ENCODE assay signal across 8 mouse cellular contexts in genomic region chr11:96303151-96304099, GRCm38 (mm10). TPM values are rescaled to one million over a fixed set of nuclear protein-coding genes. Genes with fewer than 3 reads are reported as not detected.
A peak's percentile ranks its signal among the peaks of the same experiment; 100 is the strongest.
DNase-seq lines count a peak whose midpoint lies in the region; ATAC-seq lines count a peak whose summit lies in the region.

Gene Hoxb5 (plus strand): TSS chr11:96303336.

- H3K4me2 ChIP-seq in intestine, embryonic 15.5 days (replicated peaks), result peak within 1 kb of the TSS; percentile 81
- H3K4me2 ChIP-seq in liver, embryonic 16.5 days (ENCODE audit: low read depth, low read length), result peak within 1 kb of the TSS; percentile 24; the same call in 1 of the 2 replicates
- H3K4me2 ChIP-seq in neural tube, embryonic 14.5 days (ENCODE audit: low read depth, low read length), result peak within 1 kb of the TSS; percentile 100

- peak; percentile 62 for ATAC-seq in intestine, embryonic 15.5 days
- no peak for ATAC-seq in liver, embryonic 16.5 days (ENCODE audit: low read depth)
- peak; percentile 55 for ATAC-seq in neural tube, embryonic 14.5 days (ENCODE audit: low read depth)

- H3K9ac ChIP-seq in intestine, embryonic 15.5 days, result peak within 1 kb of the TSS; percentile 70
- no peak within 1 kb of the TSS for H3K9ac ChIP-seq in liver, embryonic 16.5 days (ENCODE audit: low read depth, low read length)
- H3K9ac ChIP-seq in neural tube, embryonic 14.5 days (replicated peaks; ENCODE audit: low read depth, low read length), result peak within 1 kb of the TSS; percentile 100

- H3K27me3 ChIP-seq in intestine, embryonic 15.5 days (replicated peaks), result peaks cover 37% of the 10 kb centered on the region
- peaks cover 99% of the 10 kb centered on the region for H3K27me3 ChIP-seq in liver, embryonic 16.5 days (ENCODE audit: control insufficient read depth, insufficient read depth, low read depth, low read length)
- no peaks in the 10 kb centered on the region for H3K27me3 ChIP-seq in neural tube, embryonic 14.5 days (ENCODE audit: control insufficient read depth, insufficient read depth, low read length)

- intact Hi-C loops in heart, postnatal 25 days (cut with DNase I), result loop anchor here (2.0 to 5.0 kb wide), 3 partner anchors 103 to 249 kb away; no protein-coding TSS in a partner anchor

- H3K36me3 ChIP-seq in intestine, embryonic 15.5 days, result no peaks in the 10 kb centered on the region
- no peaks in the 10 kb centered on the region for H3K36me3 ChIP-seq in liver, embryonic 16.5 days (ENCODE audit: control insufficient read depth, insufficient read depth)
- peaks cover 39% of the 10 kb centered on the region for H3K36me3 ChIP-seq in neural tube, embryonic 14.5 days (ENCODE audit: control insufficient read depth, insufficient read depth, low read length)

- DNase-seq in heart, adult 11 months, result peak; percentile 92
- no peak for DNase-seq in heart, postnatal 25 days (ENCODE audit: low spot score)
- peak; percentile 92 for DNase-seq in adrenal gland, adult 18-20 months (ENCODE audit: low spot score in 2 of 2)
- peak; percentile 75 for DNase-seq in gastrocnemius, postnatal 10 days
- no peak for DNase-seq in frontal cortex, postnatal 36 days (ENCODE audit: low spot score in 2 of 2)

- peak within 1 kb of the TSS; percentile 90 for H3K27ac ChIP-seq in intestine, embryonic 15.5 days
- no peak within 1 kb of the TSS for H3K27ac ChIP-seq in liver, embryonic 16.5 days (ENCODE audit: low read length)
- peak within 1 kb of the TSS; percentile 100 for H3K27ac ChIP-seq in neural tube, embryonic 14.5 days (ENCODE audit: low read depth, low read length)

- 1% methylated on average over 69 of the region's 69 CpGs for WGBS in intestine, embryonic 15.5 days
- 1% methylated on average over 69 of the region's 69 CpGs for WGBS in liver, embryonic 16.5 days (ENCODE audit: insufficient replicate concordance)
- WGBS in neural tube, embryonic 14.5 days, result 1% methylated on average over 69 of the region's 69 CpGs

- no peaks in the 10 kb centered on the region for H3K9me3 ChIP-seq in intestine, embryonic 15.5 days
- no peaks in the 10 kb centered on the region for H3K9me3 ChIP-seq in liver, embryonic 16.5 days (replicated peaks; ENCODE audit: control insufficient read depth, low read length)
- H3K9me3 ChIP-seq in neural tube, embryonic 14.5 days (ENCODE audit: control insufficient read depth, low read length), result no peaks in the 10 kb centered on the region

- peaks cover 45% of the 10 kb centered on the region for H3K4me1 ChIP-seq in intestine, embryonic 15.5 days (replicated peaks)
- no peaks in the 10 kb centered on the region for H3K4me1 ChIP-seq in liver, embryonic 16.5 days (ENCODE audit: control insufficient read depth, low read depth, low read length)
- peaks cover 47% of the 10 kb centered on the region for H3K4me1 ChIP-seq in neural tube, embryonic 14.5 days (ENCODE audit: control insufficient read depth, insufficient read depth, low read length)

- peak within 1 kb of the TSS; percentile 46 for H3K4me3 ChIP-seq in intestine, embryonic 15.5 days (replicated peaks)
- peak within 1 kb of the TSS; percentile 37 for H3K4me3 ChIP-seq in liver, embryonic 16.5 days (ENCODE audit: low read depth, low read length)
- H3K4me3 ChIP-seq in neural tube, embryonic 14.5 days (ENCODE audit: low read depth, low read length), result peak within 1 kb of the TSS; percentile 95

RNA-seq across cellular contexts. Expression of gene Hoxb5, which starts in this region (rescaled TPM):
- under 1 TPM; 0.10 to 0.14 TPM for total RNA-seq in heart, postnatal 25 days (2021)
- 10 to 100 TPM; 11.6 to 27.3 TPM for total RNA-seq in adrenal gland, adult 18-20 months (2021)
- 1 to 10 TPM in 1 of 2 experiments, under 1 TPM in 1; 0.89 to 1.3 TPM for total RNA-seq in gastrocnemius, postnatal 10 days (2021)
- polyA plus RNA-seq in intestine, embryonic 15.5 days (2015; fragmentation: Nextera tagmentation; extraction: Ambion mirVana), result 27.2 and 31.3 TPM in 2 replicates
- 0.26 and 0.37 TPM in 2 replicates for polyA plus RNA-seq in liver, embryonic 16.5 days (2015; fragmentation: Nextera tagmentation; extraction: Ambion mirVana)
- 49.1 and 52.4 TPM in 2 replicates for polyA plus RNA-seq in neural tube, embryonic 14.5 days (2014; fragmentation: Nextera tagmentation; extraction: Ambion mirVana)

Comparison
In these comparisons a context has a peak if more than half of its experiments do, and no peak if none do; other contexts are left out.
1. RNA of gene Hoxb5 (total RNA-seq): 11.6 to 27.3 TPM in adrenal gland, adult 18-20 months; 0.89 to 1.3 TPM in gastrocnemius, postnatal 10 days and 0.10 to 0.14 TPM in heart, postnatal 25 days; every median in the first group is over 4 times any median in the second.
2. RNA of gene Hoxb5 (polyA plus RNA-seq): 49.1 to 52.4 TPM in neural tube, embryonic 14.5 days and 27.2 to 31.3 TPM in intestine, embryonic 15.5 days; 0.26 to 0.37 TPM in liver, embryonic 16.5 days; every median in the first group is over 10 times any median in the second.
3. DNase-seq: peak in heart, adult 11 months (single experiment), adrenal gland, adult 18-20 months (2 of 2) and gastrocnemius, postnatal 10 days (single experiment); none in heart, postnatal 25 days (single experiment) and frontal cortex, postnatal 36 days (0 of 2).
4. H3K4me2 ChIP-seq: peak in every context shown above with its lines; median percentile 100 in neural tube, embryonic 14.5 days; 81 in intestine, embryonic 15.5 days; 24 in liver, embryonic 16.5 days.
5. H3K4me3 ChIP-seq: peak in every context shown above with its lines; median percentile 95 in neural tube, embryonic 14.5 days; 46 in intestine, embryonic 15.5 days; 37 in liver, embryonic 16.5 days.